Mouse (Mus musculus) limb, embryonic 14.5 days (tissue): ENCODE data around the gene Ccdc136. TPM values are rescaled to one million over a fixed set of nuclear protein-coding genes. Genes with fewer than 3 reads are reported as not detected.
A peak's percentile ranks its signal among the peaks of the same experiment; 100 is the strongest.
"Not testable (repeated sequence)": the region's sequence is repeated elsewhere in the genome, so short reads cannot be mapped to it uniquely, and the experiment has no call there.

Experiments
- ATAC-seq: fragments of 200-750 bp; cut with Nextera tagmentation; 2 replicates; pipeline ENCODE4 v1.8.0; 2017; ENCODE audit warnings: low read depth, moderate number of reproducible peaks, moderate TSS enrichment; ENCODE audit not compliant: low FRiP score
- DNase-seq: peaks from one replicate; pipeline ENCODE4 v3.0.0-alpha.2; 2015; ENCODE audit warnings: low spot score
- H3K27ac ChIP-seq: fragments of 300-500 bp; sonication (generic); replicated peaks from 2 replicates; pipeline ENCODE4 v1.5.1; 2014; ENCODE audit warnings: low read depth, mild to moderate bottlenecking, low read length, moderate library complexity, mixed read lengths
- H3K27me3 ChIP-seq: fragments of 300-500 bp; sonication (generic); 2 replicates; pipeline ENCODE4 v1.6.1; 2014; ENCODE audit warnings: low read length, mixed read lengths; ENCODE audit not compliant: control insufficient read depth, insufficient read depth
- H3K36me3 ChIP-seq: fragments of 300-500 bp; sonication (generic); 2 replicates; pipeline ENCODE4 v1.6.1; 2014; ENCODE audit warnings: mild to moderate bottlenecking, low read length, moderate library complexity, mixed read lengths; ENCODE audit not compliant: control insufficient read depth, insufficient read depth
- H3K4me1 ChIP-seq: fragments of 300-500 bp; sonication (generic); 2 replicates; pipeline ENCODE4 v1.6.1; 2014; ENCODE audit warnings: antibody characterized with exemption, low read length, mixed read lengths; ENCODE audit not compliant: control insufficient read depth, insufficient read depth
- H3K4me2 ChIP-seq: fragments of 300-500 bp; sonication (generic); replicated peaks from 2 replicates; pipeline ENCODE4 v1.6.1; 2014; ENCODE audit warnings: low read depth, mild to moderate bottlenecking, low read length, moderate library complexity; ENCODE audit not compliant: severe bottlenecking
- H3K4me3 ChIP-seq: fragments of 300-500 bp; sonication (generic); replicated peaks from 2 replicates; pipeline ENCODE4 v1.5.1; 2014; ENCODE audit warnings: low read length
- H3K9ac ChIP-seq: fragments of 300-500 bp; sonication (generic); 2 replicates; pipeline ENCODE4 v1.6.1; 2014; ENCODE audit warnings: mild to moderate bottlenecking, low read depth, low read length, moderate library complexity; ENCODE audit not compliant: severe bottlenecking
- H3K9me3 ChIP-seq: fragments of 300-500 bp; sonication (generic); 2 replicates; pipeline ENCODE4 v1.6.1; 2016; ENCODE audit warnings: low read length; ENCODE audit not compliant: control insufficient read depth
- POLR2A ChIP-seq: fragments of 200-500 bp; IDR thresholded peaks from 2 replicates; pipeline ENCODE4 v1.8.0; 2012; ENCODE audit warnings: inconsistent platforms, mild to moderate bottlenecking, moderate library complexity, borderline replicate concordance; ENCODE audit not compliant: insufficient read depth, insufficient read length; ENCODE audit errors: extremely low read depth
- WGBS: fragments of 180-500 bp; shearing (Covaris S2); extraction: QIAGEN DNeasy Blood & Tissue Kit; methylation state at CpG from one replicate; pipeline ENCODE4 v1.1.7; 2014; 5-methylcytosine and 5-hydroxymethylcytosine counted together
- polyA plus RNA-seq, 2 experiments: library from polyadenylated mRNA; depleted of rRNA in 1 of 2; stranded (reverse) in 1 of 2; unstranded in 1 of 2; fragments of >200 nt; fragmentation: Nextera tagmentation in 1 of 2; extraction: Ambion mirVana in 1 of 2; gene quantifications; 2 replicates each; pipeline versions ENCODE4 v1.2.1 to v1.2.3; 2012 to 2014

Ccdc136 gene
- polyA plus RNA-seq (2012; rRNA removed): 25.3 and 26.0 TPM in 2 replicates
- 26.2 and 26.8 TPM in 2 replicates for polyA plus RNA-seq (2014; fragmentation: Nextera tagmentation; extraction: Ambion mirVana)

GRCm38 (mm10) chr6:29395910-29396713 is at the start of gene Ccdc136:
Ccdc136 (plus strand) TSS chr6:29396309.
- 0 out of 2 replicates have a peak within 1 kb of the TSS, but pooled peaks have one; percentile 33 for H3K27ac ChIP-seq
- ATAC-seq (peak; percentile 90), DNase-seq (peak; percentile 46)
- no peaks in the 10 kb centered on the region for H3K9me3 ChIP-seq
- H3K36me3 ChIP-seq: peaks cover 5% of the 10 kb centered on the region; the same call in 1 of the 2 replicates
- peaks cover 13% of the 10 kb centered on the region for H3K4me1 ChIP-seq
- H3K4me2 ChIP-seq: peak within 1 kb of the TSS; percentile 86
- H3K4me3 ChIP-seq: peak within 1 kb of the TSS; percentile 67
- TF ChIP-seq POLR2A: no peak
- H3K27me3 ChIP-seq: 0 out of 2 replicates have a peak, but pooled peaks cover 3% of the 10 kb centered on the region
- 1% methylated on average over 25 of the region's 49 CpGs for WGBS
- H3K9ac ChIP-seq: peak within 1 kb of the TSS; percentile 70

DNA sequence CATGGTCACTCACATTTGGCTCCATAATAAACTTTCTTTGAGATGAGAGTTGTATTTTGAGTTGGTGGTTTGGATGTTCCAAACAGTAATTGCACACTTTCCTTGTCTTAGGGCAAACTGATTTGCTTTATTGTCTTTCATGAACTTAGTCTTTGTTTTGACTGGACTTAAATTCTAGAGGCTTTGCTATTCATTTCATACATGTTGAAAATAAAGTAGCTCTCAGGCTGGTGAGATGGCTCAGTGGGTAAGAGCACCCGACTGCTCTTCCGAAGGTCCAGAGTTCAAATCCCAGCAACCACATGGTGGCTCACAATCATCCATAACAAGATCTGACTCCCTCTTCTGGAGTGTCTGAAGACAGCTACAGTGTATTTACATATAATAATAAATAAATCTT is 49.6 kb upstream of the Ccdc136 start:
- H3K36me3 ChIP-seq, H3K9ac ChIP-seq, H3K27ac ChIP-seq, H3K4me3 ChIP-seq, DNase-seq, H3K4me2 ChIP-seq, H3K27me3 ChIP-seq, ATAC-seq, H3K9me3 ChIP-seq: not testable (repeated sequence)
- 95% methylated on average over 2 of the region's 2 CpGs for WGBS
- peaks cover 14% of the 10 kb centered on the region for H3K4me1 ChIP-seq

- TF ChIP-seq POLR2A: no peak
- WGBS: 33% methylated on average over 7 of the region's 7 CpGs
- DNase-seq: no peak
- peak overlapping the region; percentile 61 for H3K4me2 ChIP-seq
- peaks cover 14% of the 10 kb centered on the region for H3K4me1 ChIP-seq
- peak overlapping the region; percentile 97 for H3K9ac ChIP-seq
- no peaks in the 10 kb centered on the region for H3K9me3 ChIP-seq
- peak overlapping the region; percentile 91 for H3K4me3 ChIP-seq
- no peaks in the 10 kb centered on the region for H3K27me3 ChIP-seq
- H3K36me3 ChIP-seq: no peaks in the 10 kb centered on the region
- ATAC-seq: no peak
- H3K27ac ChIP-seq: peak overlapping the region; percentile 95
These were observed 48.9 kb upstream of the Ccdc136 start for GRCm38 (mm10) chr6:29347189-29347588.

DNA sequence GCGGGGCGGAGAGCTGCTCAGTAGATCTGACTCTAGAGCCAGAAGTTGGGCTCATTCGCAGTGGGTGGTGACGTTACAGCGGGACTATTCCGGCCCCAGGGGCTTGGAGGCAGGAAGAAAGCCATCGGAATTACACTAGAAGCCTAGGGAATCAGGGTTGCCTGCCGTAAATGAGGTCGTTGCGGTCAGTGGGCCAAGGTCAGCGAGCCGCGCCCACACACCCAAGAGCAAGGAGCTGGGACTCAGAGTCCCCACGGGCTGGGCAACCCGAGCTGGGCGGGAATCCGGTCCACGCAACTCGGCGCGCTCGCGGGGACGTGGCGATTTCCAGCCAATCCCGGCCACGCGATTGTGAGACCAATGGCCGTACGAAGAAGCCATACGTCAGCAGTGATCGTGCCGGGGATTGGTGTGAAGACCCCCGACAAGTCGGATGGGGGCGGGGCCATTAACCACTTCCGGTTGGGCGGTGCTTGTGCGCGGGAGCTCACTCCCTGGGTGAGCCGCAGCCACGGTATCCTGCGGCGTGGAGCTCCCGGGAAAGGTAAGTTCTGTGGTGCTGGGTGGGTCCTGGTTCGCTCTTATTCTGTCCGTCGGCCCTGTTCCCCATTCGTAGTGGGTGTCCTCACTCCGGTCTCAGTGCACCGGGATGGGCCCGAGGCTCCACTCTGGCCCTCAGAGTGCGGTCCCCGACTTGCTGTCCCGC is 48.3 kb upstream of the Ccdc136 start, which contains the start of gene Calu:
Calu (plus strand) TSS at position 405 of the 706 bp plus-strand sequence.
- Histone ChIP-seq H3K4me1 (peaks cover 14% of the 10 kb centered on the region), H3K36me3 (no peaks in the 10 kb centered on the region), H3K27ac (peak within 1 kb of the TSS; percentile 95), H3K9me3 (no peaks in the 10 kb centered on the region), H3K27me3 (no peaks in the 10 kb centered on the region), H3K4me2 (peak within 1 kb of the TSS; percentile 72), H3K9ac (peak within 1 kb of the TSS; percentile 97), H3K4me3 (peak within 1 kb of the TSS; percentile 91)
- under 1% methylated on average over 55 of the region's 55 CpGs for WGBS
- TF ChIP-seq POLR2A: peak; percentile 92; the same call in 1 of the 2 replicates
- ATAC-seq (peak; percentile 98), DNase-seq (peak; percentile 100)

DNA sequence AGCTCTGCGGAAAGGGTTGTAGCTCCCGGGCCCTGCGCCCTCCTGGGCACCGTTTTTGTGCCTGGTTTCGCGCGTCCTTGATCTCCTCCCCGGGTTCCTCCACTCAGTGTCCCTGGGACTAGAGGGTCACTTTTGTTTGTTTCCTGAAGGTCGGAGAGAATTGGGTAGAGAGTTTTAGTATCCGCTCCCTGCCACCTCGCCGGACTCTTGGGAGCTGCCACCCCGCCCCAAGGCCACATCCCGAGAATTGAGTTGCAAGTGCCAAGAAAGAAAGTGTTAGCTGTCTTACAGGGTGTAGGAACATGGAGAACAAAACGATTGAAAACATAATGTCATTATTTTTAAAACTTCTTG is 47.8 kb upstream of the Ccdc136 start:
- Histone ChIP-seq H3K27ac (peak overlapping the region; percentile 89), H3K36me3 (no peaks in the 10 kb centered on the region), H3K27me3 (no peaks in the 10 kb centered on the region), H3K4me2 (peak overlapping the region; percentile 72), H3K4me3 (peak overlapping the region; percentile 91), H3K4me1 (peaks cover 14% of the 10 kb centered on the region), H3K9me3 (no peaks in the 10 kb centered on the region), H3K9ac (peak overlapping the region; percentile 97)
- WGBS: 0% methylated on average over 15 of the region's 15 CpGs
- ATAC-seq: no peak
- TF ChIP-seq POLR2A: no peak
- DNase-seq: peak; percentile 16
